Mouse (Mus musculus) hindbrain, postnatal 0 days (tissue): ENCODE results near the gene Mdga1. TPM values are rescaled to one million over a fixed set of nuclear protein-coding genes. Genes with fewer than 3 reads are reported as not detected.

Source experiments
- ATAC-seq: fragments of 200-750 bp; cut with Nextera tagmentation; 2 replicates; pipeline ENCODE4 v1.8.0; 2017; ENCODE audit warnings: mild to moderate bottlenecking, moderate TSS enrichment, moderate library complexity
- DNase-seq: peaks from one replicate; pipeline ENCODE4 v3.0.0-alpha.2; 2015; ENCODE audit warnings: low spot score
- H3K27ac ChIP-seq: fragments of 300-500 bp; sonication (generic); 2 replicates; pipeline ENCODE4 v1.5.1; 2014; ENCODE audit warnings: mild to moderate bottlenecking
- H3K27me3 ChIP-seq: fragments of 300-500 bp; sonication (generic); 2 replicates; pipeline ENCODE4 v1.6.1; 2014; ENCODE audit warnings: low read length, mixed read lengths; ENCODE audit not compliant: insufficient read depth
- H3K36me3 ChIP-seq: fragments of 300-500 bp; sonication (generic); 2 replicates; pipeline ENCODE4 v1.6.1; 2014; ENCODE audit warnings: low read length, mixed read lengths; ENCODE audit not compliant: insufficient read depth
- H3K4me1 ChIP-seq: fragments of 300-500 bp; sonication (generic); 2 replicates; pipeline ENCODE4 v1.6.1; 2014; ENCODE audit warnings: antibody characterized with exemption, low read length, mixed read lengths; ENCODE audit not compliant: insufficient read depth
- H3K4me2 ChIP-seq: fragments of 300-500 bp; sonication (generic); 2 replicates; pipeline ENCODE4 v1.6.1; 2014; ENCODE audit warnings: low read depth, mild to moderate bottlenecking, low read length, moderate library complexity, mixed read lengths
- H3K4me3 ChIP-seq: fragments of 300-500 bp; sonication (generic); 2 replicates; pipeline ENCODE4 v1.5.1; 2014; ENCODE audit warnings: low read length
- H3K9ac ChIP-seq: fragments of 300-500 bp; sonication (generic); replicated peaks from 2 replicates; pipeline ENCODE4 v1.6.1; 2014; ENCODE audit warnings: mild to moderate bottlenecking, low read length, moderate library complexity, mixed read lengths
- H3K9me3 ChIP-seq: fragments of 300-500 bp; sonication (generic); 2 replicates; pipeline ENCODE4 v1.6.1; 2016; ENCODE audit warnings: low read length, mixed read lengths
- CTCF ChIP-seq: IDR thresholded peaks from 2 replicates; pipeline ENCODE4 v1.5.1; 2016; ENCODE audit warnings: antibody characterized with exemption, control low read depth, low read depth
- WGBS: fragments of 180-500 bp; shearing (Covaris S2); extraction: QIAGEN DNeasy Blood & Tissue Kit; methylation state at CpG from one replicate; pipeline ENCODE4 v1.1.7; 2014; 5-methylcytosine and 5-hydroxymethylcytosine counted together
- polyA plus RNA-seq: library from polyadenylated mRNA; unstranded; fragments of >200 nt; fragmentation: Nextera tagmentation; extraction: Ambion mirVana; gene quantifications from 2 replicates; pipeline ENCODE4 v1.2.1, GENCODE M21; 2015
- total RNA-seq: library from RNA; depleted of rRNA; stranded (reverse); fragments of >200 nt; gene quantifications from 2 replicates; pipeline ENCODE4 v1.2.3, GENCODE M21; 2014

Gene Mdga1
- total and polyA plus RNA-seq, 2 experiments from 2014 or later: 16.7 to 104 TPM

GRCm38 (mm10) chr17:29818989-29819388 lies 150.9 kb downstream of the Mdga1 start:
- Histone ChIP-seq H3K4me2 (no peak overlapping the region), H3K27me3 (no peaks in the 10 kb centered on the region), H3K9me3 (no peaks in the 10 kb centered on the region), H3K9ac (no peak overlapping the region), H3K27ac (no peak overlapping the region), H3K36me3 (no peaks in the 10 kb centered on the region), H3K4me1 (peaks cover 13% of the 10 kb centered on the region), H3K4me3 (no peak overlapping the region)
- no peak for TF ChIP-seq CTCF
- DNase-seq (no peak), ATAC-seq (no peak)
- WGBS: 76% methylated on average over 7 of the region's 7 CpGs

GRCm38 (mm10) chr17:29818264-29818945 lies 151.5 kb downstream of the Mdga1 start:
- no peak for TF ChIP-seq CTCF
- Histone ChIP-seq H3K4me1 (peaks cover 7% of the 10 kb centered on the region; the same call in 1 of the 2 replicates), H3K9ac (no peak overlapping the region), H3K4me2 (no peak overlapping the region), H3K4me3 (no peak overlapping the region), H3K9me3 (no peaks in the 10 kb centered on the region), H3K27ac (no peak overlapping the region), H3K36me3 (no peaks in the 10 kb centered on the region), H3K27me3 (no peaks in the 10 kb centered on the region)
- peak; percentile 40 for DNase-seq
- ATAC-seq: peak; percentile 59; the same call in 1 of the 2 replicates
- WGBS: 28% methylated on average over 11 of the region's 11 CpGs

- no peak overlapping the region for H3K9ac ChIP-seq
- H3K9me3 ChIP-seq: no peaks in the 10 kb centered on the region
- no peak for TF ChIP-seq CTCF
- no peaks in the 10 kb centered on the region for H3K36me3 ChIP-seq
- H3K4me3 ChIP-seq: no peak overlapping the region
- H3K27ac ChIP-seq: no peak overlapping the region
- H3K4me2 ChIP-seq: no peak overlapping the region
- DNase-seq (no peak), ATAC-seq (no peak)
- 0 out of 2 replicates have a peak, but pooled peaks cover 6% of the 10 kb centered on the region for H3K4me1 ChIP-seq
- no peaks in the 10 kb centered on the region for H3K27me3 ChIP-seq
- 45% methylated on average over 6 of the region's 6 CpGs for WGBS
These were observed 155.1 kb downstream of the Mdga1 start for GRCm38 (mm10) chr17:29814758-29815157.

GRCm38 (mm10) chr17:29813328-29813727 lies 156.6 kb downstream of the Mdga1 start:
- no peak for DNase-seq
- Histone ChIP-seq H3K4me1 (0 out of 2 replicates have a peak, but pooled peaks cover 4% of the 10 kb centered on the region), H3K9ac (no peak overlapping the region), H3K27me3 (no peaks in the 10 kb centered on the region), H3K4me3 (no peak overlapping the region), H3K36me3 (no peaks in the 10 kb centered on the region), H3K9me3 (no peaks in the 10 kb centered on the region), H3K4me2 (no peak overlapping the region), H3K27ac (no peak overlapping the region)
- 31% methylated on average over 4 of the region's 4 CpGs for WGBS
- ATAC-seq: no peak
- TF ChIP-seq CTCF: no peak

GRCm38 (mm10) chr17:29803545-29803944 lies 166.3 kb downstream of the Mdga1 start:
- no peak overlapping the region for H3K4me3 ChIP-seq
- no peak for ATAC-seq
- no peaks in the 10 kb centered on the region for H3K9me3 ChIP-seq
- no peaks in the 10 kb centered on the region for H3K27me3 ChIP-seq
- 44% methylated on average over 3 of the region's 3 CpGs for WGBS
- H3K9ac ChIP-seq: no peak overlapping the region
- H3K36me3 ChIP-seq: no peaks in the 10 kb centered on the region
- no peak for DNase-seq
- H3K4me1 ChIP-seq: no peaks in the 10 kb centered on the region
- no peak for TF ChIP-seq CTCF
- no peak overlapping the region for H3K27ac ChIP-seq
- no peak overlapping the region for H3K4me2 ChIP-seq

- peaks cover 7% of the 10 kb centered on the region; the same call in 1 of the 2 replicates for H3K4me1 ChIP-seq
- H3K4me2 ChIP-seq: no peak overlapping the region
- H3K9ac ChIP-seq: no peak overlapping the region
- no peak overlapping the region for H3K27ac ChIP-seq
- DNase-seq (peak; percentile 56), ATAC-seq (no peak)
- no peaks in the 10 kb centered on the region for H3K9me3 ChIP-seq
- no peaks in the 10 kb centered on the region for H3K27me3 ChIP-seq
- H3K36me3 ChIP-seq: no peaks in the 10 kb centered on the region
- peak; percentile 81 for TF ChIP-seq CTCF
- WGBS: 32% methylated on average over 4 of the region's 4 CpGs
- no peak overlapping the region for H3K4me3 ChIP-seq
These were observed 168.5 kb downstream of the Mdga1 start for GRCm38 (mm10) chr17:29801358-29801757.

GRCm38 (mm10) chr17:29800096-29800455 lies 169.8 kb downstream of the Mdga1 start:
- Histone ChIP-seq H3K9me3 (no peaks in the 10 kb centered on the region), H3K9ac (no peak overlapping the region), H3K36me3 (no peaks in the 10 kb centered on the region), H3K4me2 (no peak overlapping the region), H3K4me3 (no peak overlapping the region), H3K27me3 (no peaks in the 10 kb centered on the region), H3K27ac (no peak overlapping the region), H3K4me1 (peaks cover 13% of the 10 kb centered on the region)
- ATAC-seq: no peak
- no peak for TF ChIP-seq CTCF
- 60% methylated on average over 6 of the region's 6 CpGs for WGBS
- DNase-seq: no peak
